Mouse (Mus musculus): Measurements from ENCODE around the gene Psen1. TPM values are rescaled to one million over a fixed set of nuclear protein-coding genes. Genes with fewer than 3 reads are reported as not detected.

The Psen1 gene
- 59.9 TPM for polyA plus RNA-seq (2021)

- H3K27me3 ChIP-seq: no peaks in the 10 kb centered on the region
- no peak for TF ChIP-seq CTCF (IDR thresholded peaks at IDR 0.05)
- in situ Hi-C loops (cut with MboI; ENCODE audit: low pct_unique_long_range_greater_than_20kb): no loop called here
- DNase-seq (ENCODE audit: low read depth, low spot score) (peak; percentile 58), ATAC-seq (peak; percentile 86)
- ChIA-PET CTCF (no interaction called here), POLR2A (interaction anchor here (0.6 kb wide), 1 partner anchor 77 kb away, joined by 3 read pairs; no protein-coding TSS in a partner anchor)
Measured at GRCm38 (mm10) chr12:83687934-83688315, at the start of gene Psen1. Gene Psen1 (plus strand): TSS chr12:83688152.

DNA sequence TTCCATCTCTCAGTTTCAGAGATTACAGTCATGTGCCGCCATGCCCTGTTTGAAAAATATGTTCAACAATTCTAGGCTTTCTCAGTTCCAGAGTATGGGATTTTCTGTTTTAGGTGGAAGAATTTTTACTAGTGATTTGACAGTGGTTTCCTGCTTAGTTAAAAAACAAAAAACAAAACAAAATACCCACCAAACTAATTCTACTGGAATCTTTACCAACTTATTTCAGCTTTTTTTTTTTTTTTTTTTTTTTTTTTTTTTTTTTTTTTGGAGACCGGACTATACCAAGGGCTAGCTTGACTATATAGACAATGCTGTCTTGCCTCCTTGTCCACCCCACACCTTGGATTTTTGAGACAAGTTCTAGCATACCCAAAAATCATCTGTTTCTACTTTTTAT is 46.7 kb upstream of the Psen1 start:
- in situ Hi-C loops (cut with MboI; ENCODE audit: low pct_unique_long_range_greater_than_20kb): no loop called here
- ATAC-seq (no peak), DNase-seq (ENCODE audit: low read depth, low spot score) (no peak)
- ChIA-PET CTCF (interaction anchor here (1.0 to 1.1 kb wide), 2 partner anchors 9 to 18 kb away, joined by 3 read pairs; no protein-coding TSS in a partner anchor), POLR2A (interaction anchor here (0.6 kb wide), 1 partner anchor 254 kb away, joined by 5 read pairs; no protein-coding TSS in a partner anchor)
- TF ChIP-seq CTCF (IDR thresholded peaks at IDR 0.05): no peak
- no peaks in the 10 kb centered on the region for H3K27me3 ChIP-seq

GRCm38 (mm10) chr12:83643116-83643515 is 44.8 kb upstream of the Psen1 start:
- CTCF ChIA-PET: interaction anchor here (1.0 kb wide), 1 partner anchor 27 kb away, joined by 3 read pairs; no protein-coding TSS in a partner anchor
- in situ Hi-C loops (cut with MboI; ENCODE audit: low pct_unique_long_range_greater_than_20kb): no loop called here
- DNase-seq (ENCODE audit: low read depth, low spot score): no peak
- no peaks in the 10 kb centered on the region for H3K27me3 ChIP-seq
- no peak for ATAC-seq
- TF ChIP-seq CTCF (IDR thresholded peaks at IDR 0.05): no peak
- POLR2A ChIA-PET: no interaction called here

DNA sequence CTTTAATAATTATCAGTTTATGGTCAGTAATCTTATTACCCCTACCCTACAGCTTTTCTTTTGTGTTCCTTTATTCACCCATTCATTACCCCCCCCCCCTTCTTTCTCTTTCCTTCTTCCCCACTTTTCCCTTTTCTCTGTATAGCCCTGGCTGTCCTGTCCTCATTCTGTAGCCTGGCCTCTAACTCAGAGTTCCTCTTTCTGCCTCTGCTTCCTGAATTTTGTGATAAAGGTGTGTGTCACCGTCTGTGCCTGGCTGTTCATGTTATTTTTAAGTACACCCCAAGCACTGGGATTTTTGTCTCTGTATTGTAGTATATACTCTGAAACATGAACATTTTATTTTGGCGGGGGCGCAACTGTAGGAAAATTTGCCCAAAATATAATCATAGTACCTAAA is 37.6 kb upstream of the Psen1 start:
- ATAC-seq (no peak), DNase-seq (ENCODE audit: low read depth, low spot score) (no peak)
- in situ Hi-C loops (cut with MboI; ENCODE audit: low pct_unique_long_range_greater_than_20kb): no loop called here
- no peaks in the 10 kb centered on the region for H3K27me3 ChIP-seq
- ChIA-PET POLR2A (interaction anchor here (0.7 kb wide), 1 partner anchor 32 kb away, joined by 3 read pairs; no protein-coding TSS in a partner anchor), CTCF (interaction anchor here (0.7 to 0.9 kb wide), 2 partner anchors 10 to 11 kb away, joined by 3 read pairs; no protein-coding TSS in a partner anchor)
- TF ChIP-seq CTCF (IDR thresholded peaks at IDR 0.05): no peak

- no peaks in the 10 kb centered on the region for H3K27me3 ChIP-seq
- DNase-seq (ENCODE audit: low read depth, low spot score) (no peak), ATAC-seq (no peak)
- POLR2A ChIA-PET: no interaction called here
- CTCF ChIA-PET: interaction anchor here (0.9 to 1.0 kb wide), 2 partner anchors 10 to 15 kb away, joined by 3 read pairs; no protein-coding TSS in a partner anchor
- in situ Hi-C loops (cut with MboI; ENCODE audit: low pct_unique_long_range_greater_than_20kb): no loop called here
- no peak for TF ChIP-seq CTCF (IDR thresholded peaks at IDR 0.05)
Measured at GRCm38 (mm10) chr12:83651414-83651813, 36.5 kb upstream of the Psen1 start.

DNA sequence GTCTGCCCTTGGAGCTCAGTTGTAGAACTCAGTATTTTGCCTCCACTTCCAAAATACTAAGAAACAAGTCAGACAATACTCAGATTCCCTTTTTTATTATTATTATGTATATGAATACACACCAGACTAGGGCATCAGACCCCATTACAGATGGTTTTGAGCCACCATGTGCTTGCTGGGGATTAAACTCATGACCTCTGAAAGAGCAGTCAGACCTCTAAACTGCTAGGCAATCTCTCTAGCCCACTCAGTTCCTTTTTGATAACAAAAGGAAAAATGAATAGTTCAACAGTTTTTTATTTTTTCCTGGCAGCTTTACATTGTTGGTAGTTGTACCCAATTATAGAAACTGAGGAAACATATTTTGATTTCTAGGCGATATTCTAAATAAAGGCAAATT is 2.5 kb upstream of the Psen1 start:
- no peak for ATAC-seq
- no peak for DNase-seq (ENCODE audit: low read depth, low spot score)
- no peaks in the 10 kb centered on the region for H3K27me3 ChIP-seq
- in situ Hi-C loops (cut with MboI; ENCODE audit: low pct_unique_long_range_greater_than_20kb): no loop called here
- POLR2A ChIA-PET: interaction anchor here (0.6 to 1.1 kb wide), 2 partner anchors 10 to 90 kb away, joined by 3 to 4 read pairs; no protein-coding TSS in a partner anchor
- no peak for TF ChIP-seq CTCF (IDR thresholded peaks at IDR 0.05)
- CTCF ChIA-PET: no interaction called here

DNA sequence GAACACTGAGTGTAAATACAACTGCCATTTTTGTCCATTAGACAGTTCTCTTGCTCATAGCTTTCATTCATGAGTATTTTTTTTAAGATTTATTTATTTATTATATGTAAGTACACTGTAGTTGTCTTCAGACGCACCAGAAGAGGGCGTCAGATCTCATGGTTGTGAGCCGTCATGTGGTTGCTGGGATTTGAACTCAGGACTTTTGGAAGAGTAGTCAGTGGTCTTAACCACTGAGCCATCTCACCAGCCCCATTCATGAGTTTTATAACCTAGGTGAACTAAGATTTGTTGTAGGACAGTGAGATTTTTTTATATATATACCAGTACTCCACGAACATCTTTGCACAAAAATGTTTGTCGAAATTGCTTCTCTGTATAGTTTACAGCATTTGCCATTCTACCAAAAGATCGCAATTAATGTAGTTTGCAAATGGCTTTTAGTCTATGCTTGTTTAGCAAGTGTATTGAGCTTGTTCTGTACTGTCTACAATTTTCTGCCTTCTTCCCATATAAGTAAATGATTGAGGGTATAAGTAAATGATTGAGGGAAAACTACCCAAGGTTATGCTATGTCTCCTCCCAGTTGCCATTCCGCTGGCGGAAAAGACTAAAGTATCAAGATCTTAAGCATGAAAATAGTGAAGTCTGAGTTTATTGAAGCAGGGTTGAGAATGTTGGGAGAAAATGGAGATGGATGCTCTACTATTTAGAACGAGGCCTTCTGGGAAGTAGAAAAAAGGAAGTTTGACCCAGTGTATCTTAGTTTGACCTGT is 1.2 kb upstream of the Psen1 start:
- in situ Hi-C loops (cut with MboI; ENCODE audit: low pct_unique_long_range_greater_than_20kb): no loop called here
- ChIA-PET POLR2A (no interaction called here), CTCF (no interaction called here)
- H3K27me3 ChIP-seq: no peaks in the 10 kb centered on the region
- no peak for ATAC-seq
- DNase-seq (ENCODE audit: low read depth, low spot score): no peak
- TF ChIP-seq CTCF (IDR thresholded peaks at IDR 0.05): no peak

GRCm38 (mm10) chr12:83688316-83689086 is 549 bp downstream of the Psen1 start:
- DNase-seq (ENCODE audit: low read depth, low spot score) (peak; percentile 9), ATAC-seq (peak; percentile 75)
- no peaks in the 10 kb centered on the region for H3K27me3 ChIP-seq
- CTCF ChIA-PET: no interaction called here
- TF ChIP-seq CTCF (IDR thresholded peaks at IDR 0.05): no peak
- POLR2A ChIA-PET: no interaction called here
- in situ Hi-C loops (cut with MboI; ENCODE audit: low pct_unique_long_range_greater_than_20kb): no loop called here

DNA sequence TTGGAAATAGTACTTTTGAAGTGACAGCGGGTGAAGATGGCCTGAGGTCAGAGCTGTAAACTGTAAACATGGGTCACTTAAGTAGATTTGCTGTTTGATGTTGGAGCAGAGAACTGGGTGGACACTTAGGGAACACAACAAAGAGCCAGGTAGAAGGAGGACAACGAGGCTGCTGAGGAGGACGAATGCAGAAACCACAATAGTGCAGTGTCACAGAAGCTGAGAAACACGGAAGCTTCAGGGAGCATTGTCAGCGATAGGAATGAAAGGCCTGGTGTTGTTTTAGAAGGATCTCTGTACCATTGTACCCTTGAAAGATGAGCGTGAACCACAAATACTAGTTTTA is 1.1 kb downstream of the Psen1 start:
- ATAC-seq (no peak), DNase-seq (ENCODE audit: low read depth, low spot score) (no peak)
- CTCF ChIA-PET: interaction anchor here (1.1 kb wide), 1 partner anchor 25 kb away, joined by 4 read pairs; no protein-coding TSS in a partner anchor
- in situ Hi-C loops (cut with MboI; ENCODE audit: low pct_unique_long_range_greater_than_20kb): no loop called here
- H3K27me3 ChIP-seq: no peaks in the 10 kb centered on the region
- no peak for TF ChIP-seq CTCF (IDR thresholded peaks at IDR 0.05)
- POLR2A ChIA-PET: no interaction called here

- in situ Hi-C loops (cut with MboI; ENCODE audit: low pct_unique_long_range_greater_than_20kb): no loop called here
- H3K27me3 ChIP-seq: no peaks in the 10 kb centered on the region
- CTCF ChIA-PET: no interaction called here
- no peak for DNase-seq (ENCODE audit: low read depth, low spot score)
- no peak for TF ChIP-seq CTCF (IDR thresholded peaks at IDR 0.05)
- ATAC-seq: no peak
- POLR2A ChIA-PET: interaction anchor here (0.6 kb wide), 1 partner anchor 223 kb away, joined by 3 read pairs; no protein-coding TSS in a partner anchor
Measured at GRCm38 (mm10) chr12:83694011-83694410, 6.1 kb downstream of the Psen1 start.

DNA sequence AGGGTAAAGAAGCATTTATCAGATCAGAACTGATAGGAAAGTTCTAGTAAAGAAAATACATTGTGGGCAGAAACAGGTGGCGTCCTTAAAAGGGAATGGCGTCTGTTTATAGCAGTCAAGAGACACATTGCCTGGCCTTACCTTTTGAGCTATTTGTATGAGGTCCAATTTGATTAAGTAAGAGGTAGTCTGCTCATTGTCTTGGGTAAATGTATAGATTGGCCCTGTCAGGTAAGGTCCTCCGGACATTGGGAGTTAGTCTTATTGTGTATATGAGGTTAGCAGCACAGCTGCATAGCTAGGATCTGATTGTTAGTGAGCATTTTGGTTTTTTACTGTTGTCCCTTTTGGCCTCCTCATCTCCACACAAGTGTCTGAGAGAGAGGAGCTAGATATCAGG is 6.7 kb downstream of the Psen1 start:
- ATAC-seq (no peak), DNase-seq (ENCODE audit: low read depth, low spot score) (no peak)
- no peak for TF ChIP-seq CTCF (IDR thresholded peaks at IDR 0.05)
- in situ Hi-C loops (cut with MboI; ENCODE audit: low pct_unique_long_range_greater_than_20kb): no loop called here
- no peaks in the 10 kb centered on the region for H3K27me3 ChIP-seq
- CTCF ChIA-PET: no interaction called here
- POLR2A ChIA-PET: interaction anchor here (0.6 kb wide), 1 partner anchor 222 kb away, joined by 3 read pairs; no protein-coding TSS in a partner anchor
